Mouse (Mus musculus): Measurements from ENCODE around the gene Flad1. TPM values are rescaled to one million over a fixed set of nuclear protein-coding genes. Genes with fewer than 3 reads are reported as not detected.
"Not testable (repeated sequence)": the region's sequence is repeated elsewhere in the genome, so short reads cannot be mapped to it uniquely, and the experiment has no call there.

The Flad1 gene
- polyA plus RNA-seq, 1 experiment from 2014 or later, result 34.9 TPM

- Histone ChIP-seq H3K9ac (ENCODE audit: low read length) (peak within 1 kb of the TSS; percentile 98), H3K4me1 (ENCODE audit: control insufficient read depth, insufficient read depth, low read length) (peaks cover 10% of the 10 kb centered on the region), H3K27me3 (replicated peaks; ENCODE audit: control insufficient read depth, insufficient read depth, low read length) (no peaks in the 10 kb centered on the region), H3K4me3 (ENCODE audit: low read depth, low read length) (peak within 1 kb of the TSS; percentile 95), H3K36me3 (ENCODE audit: control insufficient read depth, insufficient read depth, low read length) (peaks cover 40% of the 10 kb centered on the region), H3K9me3 (replicated peaks; ENCODE audit: control insufficient read depth, low read length) (no peaks in the 10 kb centered on the region), H3K27ac (ENCODE audit: low read depth, low read length) (peak within 1 kb of the TSS; percentile 86), H3K4me2 (ENCODE audit: low read length) (peak within 1 kb of the TSS; percentile 84)
- ATAC-seq (peak; percentile 99), DNase-seq (ENCODE audit: low spot score) (peak; percentile 97)
- WGBS, result 2% methylated on average over 66 of the region's 68 CpGs
These were observed 18.8 kb upstream of the Flad1 start, which contains the start of gene Pygo2 for GRCm38 (mm10) chr3:89430171-89431159. Gene Pygo2, plus strand, starts transcription at chr3:89430214.

GRCm38 (mm10) chr3:89429021-89429420 is 17.4 kb upstream of the Flad1 start:
- not testable (repeated sequence) for H3K27ac ChIP-seq (ENCODE audit: low read depth, low read length); H3K9me3 ChIP-seq (replicated peaks; ENCODE audit: control insufficient read depth, low read length); H3K4me2 ChIP-seq (ENCODE audit: low read length); H3K4me1 ChIP-seq (ENCODE audit: control insufficient read depth, insufficient read depth, low read length); ATAC-seq; H3K4me3 ChIP-seq (ENCODE audit: low read depth, low read length); DNase-seq (ENCODE audit: low spot score); H3K9ac ChIP-seq (ENCODE audit: low read length); H3K27me3 ChIP-seq (replicated peaks; ENCODE audit: control insufficient read depth, insufficient read depth, low read length)
- 93% methylated on average over 7 of the region's 7 CpGs for WGBS
- H3K36me3 ChIP-seq (ENCODE audit: control insufficient read depth, insufficient read depth, low read length), result peaks cover 35% of the 10 kb centered on the region

GRCm38 (mm10) chr3:89425876-89426275 is 14.2 kb upstream of the Flad1 start:
- H3K27ac ChIP-seq (ENCODE audit: low read depth, low read length), result no peak overlapping the region
- peaks cover 13% of the 10 kb centered on the region; the same call in 1 of the 2 replicates for H3K36me3 ChIP-seq (ENCODE audit: control insufficient read depth, insufficient read depth, low read length)
- no peak for ATAC-seq
- no peak overlapping the region for H3K4me2 ChIP-seq (ENCODE audit: low read length)
- H3K9ac ChIP-seq (ENCODE audit: low read length), result no peak overlapping the region
- H3K4me3 ChIP-seq (ENCODE audit: low read depth, low read length), result no peak overlapping the region
- H3K9me3 ChIP-seq (replicated peaks; ENCODE audit: control insufficient read depth, low read length), result no peaks in the 10 kb centered on the region
- H3K27me3 ChIP-seq (replicated peaks; ENCODE audit: control insufficient read depth, insufficient read depth, low read length), result no peaks in the 10 kb centered on the region
- no peak for DNase-seq (ENCODE audit: low spot score)
- 92% methylated on average over 4 of the region's 4 CpGs for WGBS
- H3K4me1 ChIP-seq (ENCODE audit: control insufficient read depth, insufficient read depth, low read length), result peaks cover 11% of the 10 kb centered on the region

- Histone ChIP-seq H3K4me1 (ENCODE audit: control insufficient read depth, insufficient read depth, low read length) (peaks cover 9% of the 10 kb centered on the region), H3K9me3 (replicated peaks; ENCODE audit: control insufficient read depth, low read length) (no peaks in the 10 kb centered on the region), H3K36me3 (ENCODE audit: control insufficient read depth, insufficient read depth, low read length) (peaks cover 13% of the 10 kb centered on the region; the same call in 1 of the 2 replicates), H3K27ac (ENCODE audit: low read depth, low read length) (no peak overlapping the region), H3K9ac (ENCODE audit: low read length) (no peak overlapping the region), H3K4me3 (ENCODE audit: low read depth, low read length) (no peak overlapping the region), H3K27me3 (replicated peaks; ENCODE audit: control insufficient read depth, insufficient read depth, low read length) (no peaks in the 10 kb centered on the region), H3K4me2 (ENCODE audit: low read length) (no peak overlapping the region)
- 90% methylated on average over 5 of the region's 5 CpGs for WGBS
- ATAC-seq (no peak), DNase-seq (ENCODE audit: low spot score) (no peak)
These were observed 13.5 kb upstream of the Flad1 start for GRCm38 (mm10) chr3:89425141-89425525.

- no peak overlapping the region for H3K4me3 ChIP-seq (ENCODE audit: low read depth, low read length)
- no peak overlapping the region for H3K9ac ChIP-seq (ENCODE audit: low read length)
- ATAC-seq (no peak), DNase-seq (ENCODE audit: low spot score) (no peak)
- no peaks in the 10 kb centered on the region for H3K27me3 ChIP-seq (replicated peaks; ENCODE audit: control insufficient read depth, insufficient read depth, low read length)
- no peaks in the 10 kb centered on the region for H3K9me3 ChIP-seq (replicated peaks; ENCODE audit: control insufficient read depth, low read length)
- 91% methylated on average over 5 of the region's 5 CpGs for WGBS
- H3K36me3 ChIP-seq (ENCODE audit: control insufficient read depth, insufficient read depth, low read length), result peaks cover 13% of the 10 kb centered on the region; the same call in 1 of the 2 replicates
- peaks cover 14% of the 10 kb centered on the region for H3K4me1 ChIP-seq (ENCODE audit: control insufficient read depth, insufficient read depth, low read length)
- H3K4me2 ChIP-seq (ENCODE audit: low read length), result no peak overlapping the region
- H3K27ac ChIP-seq (ENCODE audit: low read depth, low read length), result no peak overlapping the region
These were observed 12.9 kb upstream of the Flad1 start for GRCm38 (mm10) chr3:89424416-89425140.

- ATAC-seq (no peak), DNase-seq (ENCODE audit: low spot score) (no peak)
- Histone ChIP-seq H3K9ac (ENCODE audit: low read length) (no peak overlapping the region), H3K9me3 (replicated peaks; ENCODE audit: control insufficient read depth, low read length) (no peaks in the 10 kb centered on the region), H3K4me1 (ENCODE audit: control insufficient read depth, insufficient read depth, low read length) (peaks cover 17% of the 10 kb centered on the region), H3K4me2 (ENCODE audit: low read length) (peak overlapping the region; percentile 42), H3K27me3 (replicated peaks; ENCODE audit: control insufficient read depth, insufficient read depth, low read length) (no peaks in the 10 kb centered on the region), H3K36me3 (ENCODE audit: control insufficient read depth, insufficient read depth, low read length) (peaks cover 13% of the 10 kb centered on the region; the same call in 1 of the 2 replicates), H3K27ac (ENCODE audit: low read depth, low read length) (no peak overlapping the region), H3K4me3 (ENCODE audit: low read depth, low read length) (no peak overlapping the region)
- WGBS, result 75% methylated on average over 6 of the region's 6 CpGs
These were observed 11.0 kb upstream of the Flad1 start for GRCm38 (mm10) chr3:89422556-89423205.

- DNase-seq (ENCODE audit: low spot score), result no peak
- Histone ChIP-seq H3K27ac (ENCODE audit: low read depth, low read length) (no peak overlapping the region), H3K9ac (ENCODE audit: low read length) (peak overlapping the region; percentile 66)
These were observed 10.3 kb upstream of the Flad1 start for GRCm38 (mm10) chr3:89421810-89422473.

More at GRCm38 (mm10) chr3:89421810-89422473, 10.3 kb upstream of the Flad1 start:
- no peak for ATAC-seq
- H3K27me3 ChIP-seq (replicated peaks; ENCODE audit: control insufficient read depth, insufficient read depth, low read length), result no peaks in the 10 kb centered on the region
- H3K4me1 ChIP-seq (ENCODE audit: control insufficient read depth, insufficient read depth, low read length), result peaks cover 17% of the 10 kb centered on the region
- H3K4me2 ChIP-seq (ENCODE audit: low read length), result peak overlapping the region; percentile 42
- peak overlapping the region; percentile 25 for H3K4me3 ChIP-seq (ENCODE audit: low read depth, low read length)
- no peaks in the 10 kb centered on the region for H3K9me3 ChIP-seq (replicated peaks; ENCODE audit: control insufficient read depth, low read length)
- H3K36me3 ChIP-seq (ENCODE audit: control insufficient read depth, insufficient read depth, low read length), result 0 out of 2 replicates have a peak, but pooled peaks cover 7% of the 10 kb centered on the region
- 5% methylated on average over 22 of the region's 22 CpGs for WGBS

All from forebrain, embryonic 14.5 days (tissue).